Mouse (Mus musculus): Measurements from ENCODE around the gene Spata33.

DNA sequence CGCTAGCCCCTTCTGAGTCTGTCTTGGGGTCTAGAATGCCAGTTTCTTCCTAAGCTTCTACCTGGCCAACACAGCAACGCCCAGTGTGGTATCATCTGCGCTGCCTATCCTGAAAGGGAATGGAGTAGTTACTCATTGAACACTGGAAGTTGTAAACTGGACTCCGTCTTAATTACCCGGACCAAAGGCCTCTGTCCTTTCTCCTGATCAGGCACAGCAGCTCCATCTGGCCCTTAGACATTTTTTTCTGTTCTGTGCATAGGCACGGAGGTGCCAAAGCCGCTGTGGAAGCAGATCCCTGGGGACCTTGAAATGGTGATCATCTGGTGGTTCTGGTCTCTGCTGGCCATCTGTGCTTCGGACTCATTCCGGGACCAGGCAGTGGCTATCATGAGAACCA is 18.9 kb upstream of the Spata33 start:
- TF ChIP-seq CTCF (IDR thresholded peaks at IDR 0.05; ENCODE audit: low read depth, low read length) (no peak), POLR2A (IDR thresholded peaks at IDR 0.05; ENCODE audit: insufficient read depth, low read length) (no peak), EP300 (IDR thresholded peaks at IDR 0.05; ENCODE audit: insufficient read depth, low read depth, low read length) (no peak)

Measured in ES-Bruce4 (cell line).